Mouse (Mus musculus) hematopoietic stem cell, adult 5-6 weeks (primary cell): ENCODE results near the gene 4930453N24Rik. TPM values are rescaled to one million over a fixed set of nuclear protein-coding genes. Genes with fewer than 3 reads are reported as not detected.

Experiments
- ATAC-seq, 2 experiments: fragments of 125-278 bp in 1 of 2; replicated peaks in 1 of 2; 2 replicates each; pipeline ENCODE4 v1.8.0; 2016 to 2017; ENCODE audit warnings: inconsistent platforms in 2 of 2, mild to moderate bottlenecking in 2 of 2, moderate number of reproducible peaks in 2 of 2, low read depth in 1 of 2, moderate TSS enrichment in 1 of 2; ENCODE audit not compliant: low FRiP score in 2 of 2, poor library complexity in 2 of 2, severe bottlenecking in 2 of 2, insufficient read depth in 1 of 2, low TSS enrichment in 1 of 2
- total RNA-seq: library from RNA; stranded (forward); fragments of 172-1452, 232-1000 nt; gene quantifications from 2 replicates; pipeline ENCODE4 v1.2.3, GENCODE M21; 2017

Gene 4930453N24Rik
- total RNA-seq, 1 experiment from 2014 or later: 25.6 TPM

GRCm38 (mm10) chr16:64748237-64748636, 22.7 kb downstream of the 4930453N24Rik start:
- peak; percentile 63 to 82; a peak in 3 of 4 replicates for ATAC-seq

GRCm38 (mm10) chr16:64745089-64745488, 25.9 kb downstream of the 4930453N24Rik start:
- peak; percentile 71 to 76 for ATAC-seq

GRCm38 (mm10) chr16:64737289-64737688, 33.7 kb downstream of the 4930453N24Rik start:
- ATAC-seq: no peak

- peak; percentile 99 to 100 for ATAC-seq
These were observed 47.5 kb downstream of the 4930453N24Rik start for GRCm38 (mm10) chr16:64723273-64724057.

- ATAC-seq: no peak
These were observed 49.4 kb downstream of the 4930453N24Rik start for GRCm38 (mm10) chr16:64721542-64721941.

- no peak for ATAC-seq
These were observed 51.9 kb downstream of the 4930453N24Rik start for GRCm38 (mm10) chr16:64719096-64719495.

GRCm38 (mm10) chr16:64717814-64718213, 53.1 kb downstream of the 4930453N24Rik start:
- no peak for ATAC-seq

- ATAC-seq: no peak
These were observed 59.1 kb downstream of the 4930453N24Rik start for GRCm38 (mm10) chr16:64711816-64712215.

Other genes with a start within 250 kb of the 4930453N24Rik start
- not detected in 2 replicates for gene Csnka2ip, start 168.8 kb downstream of the 4930453N24Rik start, total RNA-seq
- gene Zfp654, start 80.5 kb upstream of the 4930453N24Rik start, total RNA-seq: 19.8 and 33.7 TPM in 2 replicates
- 119 and 147 TPM in 2 replicates for gene Cggbp1, start 80.8 kb upstream of the 4930453N24Rik start, total RNA-seq